10 mouse cellular contexts compared by ENCODE assay signal in the genomic region with DNA sequence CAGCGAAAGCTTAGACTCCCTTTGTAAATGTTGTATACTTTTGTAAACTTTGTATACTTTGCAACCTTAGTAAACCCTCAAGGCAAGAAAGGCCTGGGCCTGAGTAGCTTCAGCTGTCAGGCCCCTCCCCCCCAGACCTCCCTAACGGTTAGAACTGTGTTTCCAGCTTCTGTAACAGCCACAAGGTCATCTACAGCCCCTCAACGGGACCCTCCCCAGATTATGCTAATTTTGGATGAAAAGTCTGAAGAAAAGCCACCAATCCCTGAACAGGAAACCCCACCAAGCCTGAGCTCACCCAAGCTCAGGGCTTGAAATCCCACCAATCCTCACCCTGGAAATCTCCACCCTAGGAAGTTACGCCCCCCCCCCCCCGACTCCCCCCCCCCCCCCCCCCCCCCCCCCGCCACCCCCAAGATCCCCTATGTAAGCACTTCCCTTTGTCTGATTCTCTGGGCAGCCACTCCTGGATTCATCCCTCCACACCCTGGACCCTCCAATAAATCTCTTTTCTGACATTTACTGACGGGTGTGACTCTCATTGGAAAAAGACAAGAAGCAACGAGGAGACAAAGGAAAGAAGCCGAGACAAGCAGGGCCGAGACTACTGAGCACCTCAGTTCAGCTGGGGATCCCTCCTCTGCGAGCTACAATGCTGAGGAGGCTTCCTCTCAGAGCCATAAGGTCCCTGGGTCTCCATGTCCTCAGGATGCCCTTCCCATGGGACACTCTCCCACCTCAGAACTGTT. TPM values are rescaled to one million over a fixed set of nuclear protein-coding genes. Genes with fewer than 3 reads are reported as not detected.
DNase-seq lines count a peak whose midpoint lies in the region; ATAC-seq lines count a peak whose summit lies in the region.
"Had no signal": no experiment of that assay in that cellular context is flagged by ENCODE, and none has a peak within 500 bp of the region (broad histone marks: within the 10 kb centered on the region; RNA-seq: fewer than 3 reads in every experiment).

No protein-coding gene starts in this region.

- H3K9me3 ChIP-seq in forebrain, embryonic 14.5 days (replicated peaks; ENCODE audit: control insufficient read depth, low read length), result no peaks in the 10 kb centered on the region
- no peaks in the 10 kb centered on the region for H3K9me3 ChIP-seq in limb, embryonic 13.5 days
- H3K9me3 ChIP-seq: lung, embryonic 15.5 days had no signal

- H3K36me3 ChIP-seq in forebrain, embryonic 14.5 days (ENCODE audit: control insufficient read depth, insufficient read depth, low read length), result no peaks in the 10 kb centered on the region
- no peaks in the 10 kb centered on the region; the same call in 1 of the 2 replicates for H3K36me3 ChIP-seq in limb, embryonic 13.5 days
- H3K36me3 ChIP-seq: lung, embryonic 15.5 days had no signal

- no peak overlapping the region for H3K9ac ChIP-seq in forebrain, embryonic 14.5 days (ENCODE audit: low read length)
- H3K9ac ChIP-seq in limb, embryonic 13.5 days, result peak overlapping the region; percentile 25; the same call in 1 of the 2 replicates
- H3K9ac ChIP-seq: lung, embryonic 15.5 days had no signal

- no peak overlapping the region for H3K4me3 ChIP-seq in forebrain, embryonic 14.5 days (ENCODE audit: low read depth, low read length)
- H3K4me3 ChIP-seq in limb, embryonic 13.5 days, result no peak overlapping the region

- no peaks in the 10 kb centered on the region for H3K27me3 ChIP-seq in forebrain, embryonic 14.5 days (replicated peaks; ENCODE audit: control insufficient read depth, insufficient read depth, low read length)
- no peaks in the 10 kb centered on the region for H3K27me3 ChIP-seq in limb, embryonic 13.5 days
- H3K27me3 ChIP-seq: lung, embryonic 15.5 days had no signal

- no peak overlapping the region for H3K27ac ChIP-seq in forebrain, embryonic 14.5 days (ENCODE audit: low read depth, low read length)
- H3K27ac ChIP-seq in limb, embryonic 13.5 days, result no peak overlapping the region
- H3K27ac ChIP-seq: left cerebral cortex, adult 2 months; lung, embryonic 15.5 days had no signal

- WGBS in forebrain, embryonic 14.5 days, result 22% methylated on average over 8 of the region's 11 CpGs
- WGBS in limb, embryonic 13.5 days, result 15% methylated on average over 9 of the region's 11 CpGs

- no peaks in the 10 kb centered on the region for H3K4me1 ChIP-seq in forebrain, embryonic 14.5 days (ENCODE audit: control insufficient read depth, insufficient read depth, low read length)
- H3K4me1 ChIP-seq in limb, embryonic 13.5 days, result peaks cover 11% of the 10 kb centered on the region

- DNase-seq in ES-CJ7 (ENCODE audit: low read depth, low spot score) (peak; percentile 82), R1 (ENCODE audit: low read depth, low spot score) (peak; percentile 90)
- DNase-seq in forebrain, embryonic 14.5 days (ENCODE audit: low spot score), result peak; percentile 6
- no peak for DNase-seq in cerebellum, postnatal 36 days
- no peak for DNase-seq in kidney, postnatal 36 days
- no peak for DNase-seq in gastrocnemius, postnatal 14 days

- intact Hi-C loops in gastrocnemius, postnatal 14 days (cut with DNase I; ENCODE audit: low total_unique reads), result loop anchor here (2.0 kb wide), 1 partner anchor 56 kb away; no protein-coding TSS in a partner anchor

- peak overlapping the region; percentile 52 for H3K4me2 ChIP-seq in forebrain, embryonic 14.5 days (ENCODE audit: low read length)
- H3K4me2 ChIP-seq in limb, embryonic 13.5 days (replicated peaks), result peak overlapping the region; percentile 61

- no peak for ATAC-seq in forebrain, embryonic 14.5 days
- ATAC-seq in limb, embryonic 13.5 days (ENCODE audit: low FRiP score, low read depth), result no peak
- ATAC-seq in cerebellum, adult (ENCODE audit: insufficient number of reproducible peaks, low FRiP score, low TSS enrichment), result no peak

RNA-seq across cellular contexts. Expression of a gene that starts 25.0 kb away (rescaled TPM):
- polyA plus RNA-seq in forebrain, embryonic 14.5 days (2014; fragmentation: Nextera tagmentation; extraction: Ambion mirVana), result 65.5 and 70.1 TPM in 2 replicates
- 62.5 and 63.3 TPM in 2 replicates for polyA plus RNA-seq in limb, embryonic 13.5 days (2015; fragmentation: Nextera tagmentation; extraction: Ambion mirVana)
- total RNA-seq in gastrocnemius, postnatal 14 days (2021), result 10 to 100 TPM; 12.5 to 16.1 TPM

RNA-seq across cellular contexts. Expression of a gene that starts 25.2 kb away (rescaled TPM):
- polyA plus RNA-seq in forebrain, embryonic 14.5 days (2014; fragmentation: Nextera tagmentation; extraction: Ambion mirVana), result 0.09 TPM in 1 of 2 replicates, not detected in the other
- polyA plus RNA-seq in limb, embryonic 13.5 days (2015; fragmentation: Nextera tagmentation; extraction: Ambion mirVana), result 1.0 TPM in 2 replicates
- total RNA-seq in gastrocnemius, postnatal 14 days (2021), result 10 to 100 TPM; 21.0 to 22.1 TPM

Comparison
In these comparisons a context has a peak if more than half of its experiments do, and no peak if none do; other contexts are left out.
1. DNase-seq: peak in ES-CJ7 (single experiment), R1 (single experiment) and forebrain, embryonic 14.5 days (single experiment); none in cerebellum, postnatal 36 days (0 of 2), kidney, postnatal 36 days (0 of 2) and gastrocnemius, postnatal 14 days (single experiment).